Mouse (Mus musculus) CH12.LX (cell line): ENCODE data around the gene Irgc1. TPM values are rescaled to one million over a fixed set of nuclear protein-coding genes. Genes with fewer than 3 reads are reported as not detected.

ENCODE experiments used
- DNase-seq: peaks from one replicate; pipeline ENCODE4 v3.0.0-alpha.2; 2013; ENCODE audit errors: extremely low read depth
- H3K27ac ChIP-seq: 2 replicates; pipeline ENCODE4 v1.5.1; 2012; ENCODE audit warnings: low read depth, mild to moderate bottlenecking, control low read depth, moderate library complexity; ENCODE audit not compliant: insufficient read depth
- H3K27me3 ChIP-seq: replicated peaks from 2 replicates; pipeline ENCODE3; 2012; ENCODE audit warnings: inconsistent platforms
- H3K36me3 ChIP-seq, 2 experiments: replicated peaks in 1 of 2; 2 replicates each; pipeline versions ENCODE3 to v1.6.1; 2012; ENCODE audit warnings: inconsistent platforms in 1 of 2, low read length in 1 of 2, mild to moderate bottlenecking in 1 of 2, mixed read lengths in 1 of 2, moderate library complexity in 1 of 2; ENCODE audit not compliant: control insufficient read depth in 1 of 2, insufficient read depth in 1 of 2
- H3K4me1 ChIP-seq, 2 experiments: 2 replicates each; pipeline ENCODE4 v1.6.1; 2012; ENCODE audit warnings: inconsistent platforms in 1 of 2, moderate library complexity in 1 of 2; ENCODE audit not compliant: insufficient read depth in 2 of 2, control insufficient read depth in 1 of 2
- H3K4me2 ChIP-seq: 2 replicates; pipeline ENCODE4 v1.6.1; 2012; ENCODE audit warnings: low read depth, mild to moderate bottlenecking, control low read depth; ENCODE audit not compliant: poor library complexity, insufficient read depth, severe bottlenecking
- H3K4me3 ChIP-seq, 3 experiments: fragments of 150-350 bp in 1 of 3; sonication (generic) in 1 of 3; replicated peaks in 1 of 3; 2 replicates each; pipeline versions ENCODE3 to v1.5.1; 2011 to 2012; ENCODE audit warnings: low read depth in 2 of 3, low read length in 2 of 3, mild to moderate bottlenecking in 2 of 3, moderate library complexity in 2 of 3, control low read depth in 1 of 3, improper control_type of control experiment in 1 of 3, inconsistent platforms in 1 of 3, mixed read lengths in 1 of 3; ENCODE audit not compliant: poor library complexity in 1 of 3
- H3K79me2 ChIP-seq: replicated peaks from 2 replicates; pipeline ENCODE4 v1.6.1; 2012; ENCODE audit warnings: mild to moderate bottlenecking, moderate library complexity; ENCODE audit not compliant: control insufficient read depth, poor library complexity, insufficient read depth, severe bottlenecking; ENCODE audit errors: extremely low read depth
- H3K9ac ChIP-seq: 2 replicates; pipeline ENCODE4 v1.6.1; 2012; ENCODE audit warnings: low read depth, mild to moderate bottlenecking, control low read depth, moderate library complexity; ENCODE audit not compliant: insufficient read depth
- H3K9me3 ChIP-seq: replicated peaks from 2 replicates; pipeline ENCODE3; 2012; ENCODE audit warnings: low read length, inconsistent platforms, mixed read lengths
- BHLHE40 ChIP-seq: IDR thresholded peaks from 2 replicates; pipeline ENCODE4 v1.6.1; 2011; ENCODE audit warnings: mild to moderate bottlenecking, low read depth, low read length, improper control_type of control experiment
- CTCF ChIP-seq, 2 experiments: IDR thresholded peaks in 1 of 2; conservative IDR thresholded peaks in 1 of 2; 2 replicates each; pipeline ENCODE4 v1.5.1; 2011 to 2012; ENCODE audit warnings: low read depth in 2 of 2, low read length in 2 of 2, improper control_type of control experiment in 1 of 2, inconsistent platforms in 1 of 2, mild to moderate bottlenecking in 1 of 2, moderate library complexity in 1 of 2
- EP300 ChIP-seq: IDR thresholded peaks from 2 replicates; pipeline ENCODE4 v1.6.1; 2011; ENCODE audit warnings: low read length, improper control_type of control experiment
- ETS1 ChIP-seq: conservative IDR thresholded peaks from 2 replicates; pipeline ENCODE4 v1.6.1; 2012; ENCODE audit warnings: low read depth, mild to moderate bottlenecking, inconsistent platforms, low read length, improper control_type of control experiment, moderate library complexity
- MAZ ChIP-seq: IDR thresholded peaks from 2 replicates; pipeline ENCODE4 v1.6.1; 2012; ENCODE audit warnings: low read depth, mild to moderate bottlenecking, inconsistent platforms, low read length, improper control_type of control experiment, moderate library complexity
- MEF2A ChIP-seq: IDR thresholded peaks from 2 replicates; pipeline ENCODE4 v1.6.1; 2014; ENCODE audit warnings: low read depth, mild to moderate bottlenecking, inconsistent platforms, low read length, improper control_type of control experiment, borderline replicate concordance
- dilution Hi-C: fragments of 300-500 bp; cut with MboI; formaldehyde crosslinking; loops from 2 replicates; pipeline ENCODE4 v1.14.3; 2020; ENCODE audit warnings: low sequenced_read_pairs; ENCODE audit not compliant: extremely low pct_unique_long_range_greater_than_20kb, extremely low pct_ligation_motif_present
- in situ Hi-C: fragments of 300-500 bp; cut with MboI; formaldehyde crosslinking; loops from 3 replicates; pipeline ENCODE4 v1.14.3; 2019; ENCODE audit warnings: low sequenced_read_pairs, low pct_ligation_motif_present, low pct_unique_long_range_greater_than_20kb, mixed read lengths
- polyA plus RNA-seq: library from polyadenylated mRNA; unstranded; fragments of >175 nt; gene quantifications from 2 replicates; pipeline ENCODE4 v1.2.1, GENCODE M21; 2012; ENCODE audit warnings: low read depth; ENCODE audit not compliant: insufficient read length
- total RNA-seq, 2 experiments: library from RNA; depleted of rRNA; stranded (reverse); fragments of 300-350 nt in 1 of 2; fragments of >200 nt in 1 of 2; gene quantifications; 2 replicates each; pipeline ENCODE4 v1.2.3; 2012 to 2014

Irgc1 gene
- total and polyA plus RNA-seq, 3 experiments = not detected

- H3K36me3 ChIP-seq = peaks cover 0 to 2% of the 10 kb centered on the region in 2 experiments
- dilution Hi-C loops (no loop called here), in situ Hi-C loops (loop anchor here (25.0 kb wide), 1 partner anchor 428 kb away; the partner anchor contains the start of genes Vmn1r180 and Vmn1r181)
- no peaks in the 10 kb centered on the region for H3K9me3 ChIP-seq
- no peaks in the 10 kb centered on the region for H3K79me2 ChIP-seq
- H3K9ac ChIP-seq = no peak overlapping the region
- DNase-seq = peak; percentile 40
- no peak overlapping the region for H3K4me3 ChIP-seq
- no peak overlapping the region for H3K27ac ChIP-seq
- H3K4me2 ChIP-seq = no peak overlapping the region
- no peaks in the 10 kb centered on the region for H3K27me3 ChIP-seq
- H3K4me1 ChIP-seq = peaks cover 15 to 47% of the 10 kb centered on the region in 2 experiments
- TF ChIP-seq BHLHE40 = peak; percentile 79
- no peak for TF ChIP-seq EP300
- no peak for TF ChIP-seq CTCF (conservative IDR thresholded peaks at IDR 0.05 in 1 of 2, IDR thresholded peaks at IDR 0.05 in 1 of 2; ENCODE audit: low read depth in 2 of 2, low read length in 2 of 2)
Observed at GRCm38 (mm10) chr7:24390512-24390911, 61.6 kb downstream of the Irgc1 start.

GRCm38 (mm10) chr7:24389516-24390187, 62.4 kb downstream of the Irgc1 start:
- H3K27me3 ChIP-seq = no peaks in the 10 kb centered on the region
- no peak overlapping the region for H3K4me2 ChIP-seq
- peaks cover 17 to 42% of the 10 kb centered on the region in 2 experiments for H3K4me1 ChIP-seq
- dilution Hi-C loops (no loop called here), in situ Hi-C loops (loop anchor here (25.0 kb wide), 1 partner anchor 427 kb away; the partner anchor contains the start of genes Vmn1r180 and Vmn1r181)
- H3K4me3 ChIP-seq = no peak overlapping the region
- no peak for DNase-seq
- H3K9me3 ChIP-seq = no peaks in the 10 kb centered on the region
- no peak overlapping the region for H3K27ac ChIP-seq
- peaks cover 0 to 5% of the 10 kb centered on the region in 2 experiments for H3K36me3 ChIP-seq
- no peak for TF ChIP-seq ETS1
- H3K9ac ChIP-seq = no peak overlapping the region
- no peaks in the 10 kb centered on the region for H3K79me2 ChIP-seq

- Histone ChIP-seq H3K4me3 (no peak overlapping the region), H3K27ac (no peak overlapping the region), H3K36me3 (peaks cover 0 to 12% of the 10 kb centered on the region in 2 experiments), H3K9me3 (no peaks in the 10 kb centered on the region), H3K27me3 (no peaks in the 10 kb centered on the region), H3K4me2 (no peak overlapping the region), H3K79me2 (no peaks in the 10 kb centered on the region), H3K9ac (no peak overlapping the region), H3K4me1 (peaks cover 20 to 62% of the 10 kb centered on the region in 2 experiments)
- dilution Hi-C loops (no loop called here), in situ Hi-C loops (loop anchor here (25.0 kb wide), 1 partner anchor 425 kb away; the partner anchor contains the start of genes Vmn1r180 and Vmn1r181)
- DNase-seq = peak; percentile 52
- TF ChIP-seq MEF2A (no peak; the same call in 1 of the 2 replicates), BHLHE40 (peak; percentile 50), EP300 (no peak), MAZ (no peak)
- TF ChIP-seq, all 38 proteins: peak for 1
Observed at GRCm38 (mm10) chr7:24387059-24387556, 65.0 kb downstream of the Irgc1 start.
